15 mouse cellular contexts compared by ENCODE assay signal in genomic region chr17:88337649-88338404, GRCm38 (mm10).
DNase-seq lines count a peak whose midpoint lies in the region; ATAC-seq and TF ChIP-seq lines count a peak whose summit lies in the region.
"Had no signal": no experiment of that assay in that cellular context is flagged by ENCODE, and none has a peak within 500 bp of the region (broad histone marks: within the 10 kb centered on the region; RNA-seq: fewer than 3 reads in every experiment).

No protein-coding gene starts in this region.

- peak; percentile 46; the same call in 1 of the 2 replicates for ATAC-seq in megakaryocyte progenitor cell, adult 5-6 weeks (replicated peaks; ENCODE audit: poor library complexity)
- no peak for ATAC-seq in hindbrain, embryonic 14.5 days (ENCODE audit: low FRiP score)
- ATAC-seq in midbrain, embryonic 14.5 days (ENCODE audit: low FRiP score, low TSS enrichment), result no peak

- 85% methylated on average over 8 of the region's 8 CpGs for WGBS in hindbrain, embryonic 14.5 days
- 89% methylated on average over 8 of the region's 8 CpGs for WGBS in midbrain, embryonic 14.5 days

- no peaks in the 10 kb centered on the region for H3K9me3 ChIP-seq in hindbrain, embryonic 14.5 days (ENCODE audit: control insufficient read depth, low read length)
- H3K9me3 ChIP-seq in midbrain, embryonic 14.5 days (ENCODE audit: control insufficient read depth, low read length), result peaks cover 3% of the 10 kb centered on the region; the same call in 1 of the 2 replicates
- H3K9me3 ChIP-seq: heart, embryonic 13.5 days; limb, embryonic 15.5 days; neural tube, embryonic 12.5 days had no signal

- no peak overlapping the region for H3K4me2 ChIP-seq in hindbrain, embryonic 14.5 days (replicated peaks)
- no peak overlapping the region for H3K4me2 ChIP-seq in midbrain, embryonic 14.5 days (ENCODE audit: low read length)
- H3K4me2 ChIP-seq: heart, embryonic 13.5 days; limb, embryonic 15.5 days; lung, embryonic 14.5 days; neural tube, embryonic 12.5 days had no signal

- no peak overlapping the region for H3K9ac ChIP-seq in hindbrain, embryonic 14.5 days
- H3K9ac ChIP-seq in midbrain, embryonic 14.5 days (replicated peaks; ENCODE audit: low read length), result no peak overlapping the region
- H3K9ac ChIP-seq: heart, embryonic 13.5 days; limb, embryonic 15.5 days; lung, embryonic 14.5 days; neural tube, embryonic 12.5 days had no signal

- H3K4me3 ChIP-seq in C2C12 (ENCODE audit: insufficient read depth, poor library complexity, severe bottlenecking), result no peak overlapping the region
- no peak overlapping the region for H3K4me3 ChIP-seq in bone marrow macrophage, adult 2 months (ENCODE audit: insufficient read depth, low read length)
- no peak overlapping the region for H3K4me3 ChIP-seq in hindbrain, embryonic 14.5 days (replicated peaks; ENCODE audit: low read length)
- no peak overlapping the region for H3K4me3 ChIP-seq in midbrain, embryonic 14.5 days (replicated peaks; ENCODE audit: low read depth, low read length)
- H3K4me3 ChIP-seq: heart, embryonic 13.5 days; limb, embryonic 15.5 days; megakaryocyte, embryonic 14.5 days; neural tube, embryonic 12.5 days had no signal

- H3K27ac ChIP-seq in bone marrow macrophage, adult 2 months (ENCODE audit: insufficient read depth, low read depth, low read length), result peak overlapping the region; percentile 94
- H3K27ac ChIP-seq in hindbrain, embryonic 14.5 days, result no peak overlapping the region
- H3K27ac ChIP-seq in midbrain, embryonic 14.5 days (replicated peaks; ENCODE audit: low read depth, low read length), result no peak overlapping the region
- H3K27ac ChIP-seq: heart, embryonic 13.5 days; limb, embryonic 15.5 days; neural tube, embryonic 12.5 days had no signal

- H3ac ChIP-seq in C2C12 (ENCODE audit: control insufficient read depth, insufficient read length, low read depth), result no peak overlapping the region

- TF ChIP-seq CTCF in C2C12 (IDR thresholded peaks at IDR 0.05; ENCODE audit: control insufficient read depth, insufficient read depth, insufficient read length), result no peak
- no peak for TF ChIP-seq CTCF in bone marrow macrophage, adult 2 months (IDR thresholded peaks at IDR 0.05; ENCODE audit: low read depth, low read length)

- H3K4me1 ChIP-seq in bone marrow macrophage, adult 2 months (ENCODE audit: control insufficient read depth, insufficient read depth, low read length), result peaks cover 28% of the 10 kb centered on the region
- no peaks in the 10 kb centered on the region for H3K4me1 ChIP-seq in hindbrain, embryonic 14.5 days (replicated peaks; ENCODE audit: control insufficient read depth, insufficient read depth, low read length)
- no peaks in the 10 kb centered on the region for H3K4me1 ChIP-seq in midbrain, embryonic 14.5 days (ENCODE audit: control insufficient read depth, insufficient read depth, low read length)
- H3K4me1 ChIP-seq: limb, embryonic 15.5 days; megakaryocyte, embryonic 14.5 days; neural tube, embryonic 12.5 days had no signal

- no peaks in the 10 kb centered on the region for H3K27me3 ChIP-seq in C2C12 (ENCODE audit: control insufficient read depth, insufficient read depth, insufficient read length)
- no peaks in the 10 kb centered on the region for H3K27me3 ChIP-seq in hindbrain, embryonic 14.5 days (ENCODE audit: control insufficient read depth, insufficient read depth, low read length)
- no peaks in the 10 kb centered on the region for H3K27me3 ChIP-seq in midbrain, embryonic 14.5 days (ENCODE audit: control insufficient read depth, insufficient read depth, low read length)
- H3K27me3 ChIP-seq: heart, embryonic 13.5 days; limb, embryonic 15.5 days; megakaryocyte, embryonic 14.5 days; neural tube, embryonic 12.5 days had no signal

- peak; percentile 19 for DNase-seq in kidney, adult 9 months
- DNase-seq in kidney, adult 8-10 months, result no peak
- DNase-seq in hindbrain, embryonic 14.5 days (ENCODE audit: low spot score), result no peak
- DNase-seq in midbrain, embryonic 14.5 days, result no peak
- DNase-seq: gastrocnemius, postnatal 25 days; heart, postnatal 4 days; layer of hippocampus, postnatal 36 days; lung, embryonic 14.5 days had no signal

- no peaks in the 10 kb centered on the region for H3K36me3 ChIP-seq in C2C12 (ENCODE audit: control insufficient read depth, insufficient read depth)
- no peaks in the 10 kb centered on the region for H3K36me3 ChIP-seq in hindbrain, embryonic 14.5 days (replicated peaks; ENCODE audit: control insufficient read depth, insufficient read depth)
- H3K36me3 ChIP-seq in midbrain, embryonic 14.5 days (ENCODE audit: control insufficient read depth, insufficient read depth, low read length), result no peaks in the 10 kb centered on the region
- H3K36me3 ChIP-seq: heart, embryonic 13.5 days; limb, embryonic 15.5 days; neural tube, embryonic 12.5 days had no signal

- no peak for TF ChIP-seq POLR2A in bone marrow macrophage, adult 2 months (IDR thresholded peaks at IDR 0.05; ENCODE audit: borderline replicate concordance, low read depth, low read length)

- no peaks in the 10 kb centered on the region for H3K79me2 ChIP-seq in C2C12 (ENCODE audit: control insufficient read depth, insufficient read depth)

- H3K79me3 ChIP-seq in C2C12 (ENCODE audit: low read depth), result no peaks in the 10 kb centered on the region

TF ChIP-seq in C2C12, 6 proteins besides CTCF, POLR2A, EP300 and RAD21:
- TF ChIP-seq FOSL1 (IDR thresholded peaks at IDR 0.05; ENCODE audit: insufficient read depth, low read length, poor library complexity, severe bottlenecking) (no peak), USF1 (IDR thresholded peaks at IDR 0.05; ENCODE audit: low read depth) (peak; percentile 12), MYOD1 (IDR thresholded peaks at IDR 0.05; ENCODE audit: control insufficient read depth, insufficient read length, low read depth) (no peak)
